Mouse (Mus musculus) limb, embryonic 11.5 days (tissue): ENCODE data around the gene Atp2a3. TPM values are rescaled to one million over a fixed set of nuclear protein-coding genes. Genes with fewer than 3 reads are reported as not detected.

ENCODE experiments used
- microRNA-seq: library from miRNA; unstranded; fragments of <30 nt; microRNA quantifications from one replicate; pipeline ENCODE4, GENCODE M21; 2016
- polyA plus RNA-seq: library from polyadenylated mRNA; unstranded; fragments of >200 nt; fragmentation: Nextera tagmentation; extraction: Ambion mirVana; gene quantifications from 2 replicates; pipeline ENCODE4 v1.2.1, GENCODE M21; 2014

The Atp2a3 gene
- polyA plus RNA-seq, 1 experiment from 2014 or later = 0.97 TPM

Small RNA genes within 50 kb of the gene (microRNA-seq; reads per million reads assigned to microRNA genes)
- not detected for gene Gm44467

Other genes starting within 250 kb of the Atp2a3 start
- 3.7 and 5.1 TPM in 2 replicates for gene Cyb5d2, start 165.0 kb upstream of the Atp2a3 start, polyA plus RNA-seq
- gene Zzef1, start 164.9 kb upstream of the Atp2a3 start, polyA plus RNA-seq = 7.2 and 7.7 TPM in 2 replicates
- gene P2rx1, start 37.9 kb downstream of the Atp2a3 start, polyA plus RNA-seq = 1.3 and 2.0 TPM in 2 replicates
- 2.7 and 3.0 TPM in 2 replicates for gene Camkk1, start 57.8 kb downstream of the Atp2a3 start, polyA plus RNA-seq
- 13.8 and 14.4 TPM in 2 replicates for gene Ncbp3, start 86.6 kb downstream of the Atp2a3 start, polyA plus RNA-seq
- 0.51 and 0.54 TPM in 2 replicates for gene Itgae, start 129.4 kb downstream of the Atp2a3 start, polyA plus RNA-seq
- 19.5 and 19.9 TPM in 2 replicates for gene Haspin, start 177.1 kb downstream of the Atp2a3 start, polyA plus RNA-seq
- gene P2rx5, start 199.3 kb downstream of the Atp2a3 start, polyA plus RNA-seq = 0.08 TPM in 1 of 2 replicates, not detected in the other
- 95.2 and 111 TPM in 2 replicates for gene Emc6, start 215.9 kb downstream of the Atp2a3 start, polyA plus RNA-seq
- 220 and 222 TPM in 2 replicates for gene Tax1bp3, start 215.9 kb downstream of the Atp2a3 start, polyA plus RNA-seq
- 23.6 and 25.5 TPM in 2 replicates for gene Ctns, start 237.9 kb downstream of the Atp2a3 start, polyA plus RNA-seq
- gene Shpk, start 238.3 kb downstream of the Atp2a3 start, polyA plus RNA-seq = 0.74 and 1.0 TPM in 2 replicates